Mouse (Mus musculus) midbrain, embryonic 14.5 days (tissue): Measurements from ENCODE around the gene Mef2a. TPM values are rescaled to one million over a fixed set of nuclear protein-coding genes. Genes with fewer than 3 reads are reported as not detected.

Source experiments
- ATAC-seq: fragments of 200-750 bp; cut with Nextera tagmentation; 2 replicates; pipeline ENCODE4 v1.8.0; 2017; ENCODE audit warnings: moderate number of reproducible peaks, moderate library complexity; ENCODE audit not compliant: low FRiP score, low TSS enrichment
- DNase-seq: peaks from one replicate; pipeline ENCODE4 v3.0.0-alpha.2; 2015
- H3K27ac ChIP-seq: fragments of 300-500 bp; sonication (generic); replicated peaks from 2 replicates; pipeline ENCODE4 v1.5.1; 2014; ENCODE audit warnings: mild to moderate bottlenecking, low read depth, low read length, moderate library complexity
- H3K27me3 ChIP-seq: fragments of 300-500 bp; sonication (generic); 2 replicates; pipeline ENCODE4 v1.6.1; 2014; ENCODE audit warnings: low read length, control low read depth, mixed read lengths; ENCODE audit not compliant: control insufficient read depth, insufficient read depth
- H3K36me3 ChIP-seq: fragments of 300-500 bp; sonication (generic); 2 replicates; pipeline ENCODE4 v1.6.1; 2014; ENCODE audit warnings: low read length, control low read depth; ENCODE audit not compliant: control insufficient read depth, insufficient read depth
- H3K4me1 ChIP-seq: fragments of 300-500 bp; sonication (generic); 2 replicates; pipeline ENCODE4 v1.6.1; 2014; ENCODE audit warnings: mild to moderate bottlenecking, antibody characterized with exemption, low read length, control low read depth; ENCODE audit not compliant: control insufficient read depth, insufficient read depth
- H3K4me2 ChIP-seq: fragments of 300-500 bp; sonication (generic); 2 replicates; pipeline ENCODE4 v1.6.1; 2014; ENCODE audit warnings: mild to moderate bottlenecking, low read length, moderate library complexity
- H3K4me3 ChIP-seq: fragments of 300-500 bp; sonication (generic); replicated peaks from 2 replicates; pipeline ENCODE4 v1.5.1; 2014; ENCODE audit warnings: low read depth, low read length
- H3K9ac ChIP-seq: fragments of 300-500 bp; sonication (generic); replicated peaks from 2 replicates; pipeline ENCODE4 v1.6.1; 2014; ENCODE audit warnings: mild to moderate bottlenecking, low read length, moderate library complexity
- H3K9me3 ChIP-seq: fragments of 300-500 bp; sonication (generic); 2 replicates; pipeline ENCODE4 v1.6.1; 2016; ENCODE audit warnings: low read length, control low read depth, mixed read lengths; ENCODE audit not compliant: control insufficient read depth
- WGBS: fragments of 180-500 bp; shearing (Covaris S2); extraction: QIAGEN DNeasy Blood & Tissue Kit; methylation state at CpG from one replicate; pipeline ENCODE4 v1.1.7; 2014; 5-methylcytosine and 5-hydroxymethylcytosine counted together
- polyA plus RNA-seq: library from polyadenylated mRNA; unstranded; fragments of >200 nt; fragmentation: Nextera tagmentation; extraction: Ambion mirVana; gene quantifications from 2 replicates; pipeline ENCODE4 v1.2.1, GENCODE M21; 2014

The Mef2a gene
- polyA plus RNA-seq, result 38.9 and 45.2 TPM in 2 replicates

DNA sequence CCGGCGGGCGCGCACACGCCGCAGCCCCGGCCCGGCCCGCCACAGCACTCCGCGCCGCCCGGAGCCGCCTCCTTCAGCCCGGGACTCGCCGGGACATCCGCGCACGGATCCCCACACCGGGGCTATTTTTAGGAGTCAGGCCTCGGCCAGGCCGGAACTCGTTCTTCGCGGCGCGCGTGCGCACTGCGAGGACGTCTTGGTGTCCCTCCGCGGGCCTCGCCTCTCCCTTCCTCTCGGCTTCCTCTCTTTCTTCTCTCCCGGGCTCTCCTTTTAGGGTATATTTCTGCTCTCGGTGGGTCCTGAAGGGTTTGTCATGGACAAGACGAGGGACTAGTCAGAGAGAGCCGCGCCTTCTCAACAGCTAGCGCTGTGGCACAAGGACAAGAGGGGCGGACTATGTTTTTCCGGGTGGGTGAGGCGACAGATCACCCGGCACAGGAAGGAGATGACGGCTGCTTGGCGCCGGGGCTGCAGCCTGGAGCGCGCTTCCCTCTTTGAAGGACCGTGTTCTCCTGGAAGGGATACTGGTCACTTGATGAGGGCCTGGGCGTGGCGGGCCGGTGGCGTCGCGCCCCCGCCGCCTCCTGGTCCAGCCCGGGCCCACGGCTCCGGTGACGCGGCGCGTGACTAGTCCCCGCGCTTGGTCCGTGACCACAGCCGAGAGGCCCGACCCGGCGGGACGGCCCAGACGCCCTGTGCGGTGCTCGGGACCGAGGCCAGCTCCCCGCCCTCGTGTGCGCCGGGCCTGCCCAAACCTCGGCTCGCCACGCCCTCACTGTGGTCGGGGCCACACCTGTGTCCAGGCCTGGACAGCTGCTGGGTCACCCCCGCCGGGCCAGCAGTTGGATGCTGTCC, at the start of gene Mef2a:
Mef2a (minus strand) TSS at position 130 of the 855 bp plus-strand sequence.
- DNase-seq (peak; percentile 98), ATAC-seq (peak; percentile 95)
- Histone ChIP-seq H3K27ac (peak within 1 kb of the TSS; percentile 99), H3K9me3 (no peaks in the 10 kb centered on the region), H3K4me1 (peaks cover 12% of the 10 kb centered on the region), H3K9ac (peak within 1 kb of the TSS; percentile 98), H3K27me3 (no peaks in the 10 kb centered on the region), H3K4me3 (peak within 1 kb of the TSS; percentile 90), H3K36me3 (no peaks in the 10 kb centered on the region), H3K4me2 (peak within 1 kb of the TSS; percentile 98)
- WGBS, result under 1% methylated on average over 83 of the region's 89 CpGs

DNA sequence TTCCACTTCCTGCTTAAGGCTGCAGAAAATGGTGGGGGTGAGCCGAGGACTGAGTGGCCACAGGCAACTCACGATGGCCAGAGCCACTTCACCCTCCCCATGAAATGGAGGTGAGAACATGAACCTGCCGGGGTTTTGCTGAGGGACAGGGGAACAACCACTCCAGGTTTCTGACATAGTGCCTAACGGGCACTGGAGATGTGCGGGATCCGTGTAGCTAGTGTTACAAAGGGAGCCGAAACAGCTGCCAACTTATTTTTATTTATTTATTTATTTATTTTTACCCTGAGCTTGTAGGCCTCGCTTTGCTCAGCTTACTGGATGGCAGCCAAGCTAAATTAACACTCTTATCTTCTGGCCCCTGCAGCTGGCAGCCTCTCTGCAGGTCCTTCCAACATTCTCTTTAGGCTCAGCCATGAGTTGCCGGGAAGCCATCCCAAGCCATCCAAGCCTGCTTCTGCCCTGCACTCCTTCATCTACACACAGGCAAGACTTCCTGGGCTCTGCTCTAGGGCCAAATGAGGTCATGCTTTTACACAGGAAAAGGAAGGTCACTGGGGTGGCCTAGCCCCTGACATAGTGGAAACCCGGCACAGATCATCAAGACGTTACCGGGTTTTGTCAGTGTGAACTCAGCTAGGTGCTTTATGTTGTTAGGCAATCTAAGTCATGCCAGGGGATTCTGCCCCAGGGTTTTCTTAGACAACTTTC, 49.0 kb upstream of the Mef2a start:
- DNase-seq, result peak; percentile 66
- H3K9ac ChIP-seq, result no peak overlapping the region
- no peaks in the 10 kb centered on the region for H3K9me3 ChIP-seq
- WGBS, result 74% methylated on average over 12 of the region's 12 CpGs
- no peaks in the 10 kb centered on the region for H3K36me3 ChIP-seq
- H3K4me1 ChIP-seq, result peaks cover 4% of the 10 kb centered on the region; the same call in 1 of the 2 replicates
- no peak for ATAC-seq
- H3K27me3 ChIP-seq, result no peaks in the 10 kb centered on the region
- no peak overlapping the region for H3K4me2 ChIP-seq
- H3K4me3 ChIP-seq, result no peak overlapping the region
- no peak overlapping the region for H3K27ac ChIP-seq

DNA sequence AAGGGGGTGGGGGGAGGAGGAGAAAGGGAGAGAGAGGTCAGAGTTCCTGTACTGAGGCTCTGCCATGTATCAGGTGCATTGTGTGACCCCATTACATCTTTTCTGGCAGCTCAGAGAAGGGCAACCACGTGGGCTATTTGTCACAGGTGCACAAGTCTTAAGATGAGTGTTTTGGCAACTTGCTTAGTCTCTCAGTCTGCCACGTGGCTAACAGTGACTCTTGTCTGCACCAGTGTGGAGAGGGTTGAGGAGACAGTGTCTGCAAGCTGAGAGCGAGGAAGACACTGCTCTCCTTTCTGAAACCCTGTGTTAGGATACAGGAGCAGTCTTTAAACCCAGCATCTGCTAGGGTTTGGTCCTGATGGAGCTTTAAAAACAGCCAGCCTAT, 48.4 kb upstream of the Mef2a start:
- WGBS, result 75% methylated on average over 3 of the region's 3 CpGs
- H3K9me3 ChIP-seq, result no peaks in the 10 kb centered on the region
- no peaks in the 10 kb centered on the region for H3K27me3 ChIP-seq
- no peak overlapping the region for H3K4me3 ChIP-seq
- no peak overlapping the region for H3K4me2 ChIP-seq
- no peak for DNase-seq
- ATAC-seq, result no peak
- H3K27ac ChIP-seq, result no peak overlapping the region
- H3K4me1 ChIP-seq, result peaks cover 4% of the 10 kb centered on the region; the same call in 1 of the 2 replicates
- no peak overlapping the region for H3K9ac ChIP-seq
- no peaks in the 10 kb centered on the region for H3K36me3 ChIP-seq

DNA sequence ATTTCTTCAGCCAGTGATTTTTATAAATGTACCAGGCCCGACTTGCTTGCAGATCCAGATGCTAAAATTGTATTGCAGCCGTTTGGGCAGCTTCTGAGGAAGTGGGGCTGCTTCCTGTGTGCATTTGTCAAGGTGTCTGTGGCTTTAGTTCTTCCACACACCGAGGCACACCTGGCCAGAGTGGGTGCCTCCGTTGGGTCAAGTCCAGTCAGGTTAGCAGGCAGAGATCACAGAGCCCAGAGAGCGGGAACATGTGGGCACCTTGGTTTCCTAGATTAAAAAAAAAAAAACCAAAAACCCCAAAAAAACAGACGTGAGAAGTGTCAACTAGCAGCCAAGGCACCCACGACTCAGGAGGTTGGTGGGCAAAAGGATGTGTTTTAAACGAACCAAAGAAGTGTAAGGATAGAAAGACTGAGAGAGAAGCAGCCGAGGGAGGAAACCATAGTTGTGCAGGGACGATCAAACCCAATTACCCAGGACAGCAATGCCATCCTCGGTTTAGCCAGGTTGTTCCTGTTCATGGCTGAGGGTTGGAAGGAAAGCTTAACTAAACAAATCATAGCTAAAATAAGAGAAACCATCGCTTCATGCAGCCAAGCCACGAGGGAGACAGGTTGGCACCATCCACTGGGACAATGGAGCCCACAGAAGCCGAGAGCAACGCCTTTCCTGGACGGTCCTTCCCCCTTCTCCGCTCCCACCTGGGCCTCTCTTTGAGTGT, 47.1 kb upstream of the Mef2a start:
- no peaks in the 10 kb centered on the region for H3K9me3 ChIP-seq
- 91% methylated on average over 17 of the region's 17 CpGs for WGBS
- no peak overlapping the region for H3K4me2 ChIP-seq
- no peaks in the 10 kb centered on the region for H3K36me3 ChIP-seq
- H3K27me3 ChIP-seq, result no peaks in the 10 kb centered on the region
- no peak overlapping the region for H3K27ac ChIP-seq
- ATAC-seq (no peak), DNase-seq (no peak)
- no peak overlapping the region for H3K4me3 ChIP-seq
- no peak overlapping the region for H3K9ac ChIP-seq
- peaks cover 4% of the 10 kb centered on the region; the same call in 1 of the 2 replicates for H3K4me1 ChIP-seq

DNA sequence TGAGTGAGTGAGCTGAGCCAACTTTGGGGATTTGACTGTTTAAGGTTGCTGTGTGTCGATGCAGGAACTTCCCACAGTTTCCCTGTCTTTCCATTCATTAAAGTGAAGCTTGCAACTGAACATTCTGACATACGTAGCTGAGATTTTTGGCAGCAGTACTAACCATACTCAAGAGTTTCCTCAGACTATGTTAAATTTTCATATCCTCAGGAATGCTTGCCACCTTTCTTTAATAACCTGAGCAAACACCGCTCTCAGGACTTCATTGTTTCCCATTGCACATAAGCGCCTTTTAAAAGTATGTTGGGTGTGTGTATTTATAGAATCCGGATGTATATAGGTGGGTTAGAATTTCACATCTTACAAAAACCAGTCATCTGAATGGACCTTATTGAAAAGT, 45.5 kb upstream of the Mef2a start:
- Histone ChIP-seq H3K9ac (no peak overlapping the region), H3K27me3 (no peaks in the 10 kb centered on the region), H3K36me3 (no peaks in the 10 kb centered on the region), H3K4me3 (no peak overlapping the region), H3K27ac (no peak overlapping the region), H3K9me3 (no peaks in the 10 kb centered on the region), H3K4me2 (no peak overlapping the region), H3K4me1 (peaks cover 4% of the 10 kb centered on the region; the same call in 1 of the 2 replicates)
- DNase-seq (no peak), ATAC-seq (no peak)
- 97% methylated on average over 5 of the region's 5 CpGs for WGBS

DNA sequence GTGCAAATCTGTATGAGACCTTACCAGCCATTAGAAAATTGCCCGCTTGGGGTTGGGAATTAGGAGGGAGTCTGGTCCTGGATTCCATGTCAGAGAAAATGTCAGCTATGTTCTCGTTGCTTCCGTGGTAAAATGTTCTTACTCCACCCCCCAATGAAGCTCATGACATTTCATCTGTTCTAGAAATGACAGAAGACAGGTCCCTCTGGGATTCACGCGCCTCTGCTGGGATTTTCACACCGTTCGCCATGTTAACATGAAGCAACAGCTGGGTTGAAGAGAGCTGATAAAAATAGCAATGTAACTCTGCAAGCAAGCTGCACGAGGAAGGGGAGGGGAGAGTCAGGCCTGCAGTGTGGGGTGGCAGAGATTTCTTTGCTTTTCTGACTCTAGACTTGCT, 42.1 kb upstream of the Mef2a start:
- Histone ChIP-seq H3K27ac (no peak overlapping the region), H3K27me3 (no peaks in the 10 kb centered on the region), H3K36me3 (no peaks in the 10 kb centered on the region), H3K4me1 (no peaks in the 10 kb centered on the region), H3K4me2 (no peak overlapping the region), H3K9me3 (no peaks in the 10 kb centered on the region), H3K9ac (no peak overlapping the region), H3K4me3 (no peak overlapping the region)
- DNase-seq (peak; percentile 27), ATAC-seq (no peak)
- 82% methylated on average over 8 of the region's 8 CpGs for WGBS

DNA sequence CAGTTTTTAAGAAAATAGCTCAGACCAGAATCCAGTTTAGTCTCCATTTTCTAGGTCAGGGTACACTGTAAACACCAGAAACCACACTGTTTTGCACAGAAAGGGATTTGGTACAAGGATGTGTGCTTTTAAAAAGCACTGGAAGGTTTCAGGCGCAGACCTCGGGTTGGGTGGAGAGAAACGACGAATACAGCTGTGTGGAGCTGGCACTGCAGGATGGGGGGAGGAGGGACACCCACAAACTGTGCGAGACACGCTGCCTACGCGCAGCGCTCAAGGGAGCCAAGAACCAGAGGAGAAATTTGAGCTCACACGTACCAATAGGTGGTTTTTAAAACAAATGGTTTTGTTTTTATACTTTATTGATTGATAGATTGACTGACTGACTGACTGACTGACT, 40.0 kb upstream of the Mef2a start:
- Histone ChIP-seq H3K36me3 (no peaks in the 10 kb centered on the region), H3K9ac (no peak overlapping the region), H3K4me1 (no peaks in the 10 kb centered on the region), H3K4me2 (no peak overlapping the region), H3K9me3 (no peaks in the 10 kb centered on the region), H3K27me3 (no peaks in the 10 kb centered on the region), H3K27ac (no peak overlapping the region), H3K4me3 (no peak overlapping the region)
- 85% methylated on average over 10 of the region's 10 CpGs for WGBS
- ATAC-seq (no peak), DNase-seq (no peak)

DNA sequence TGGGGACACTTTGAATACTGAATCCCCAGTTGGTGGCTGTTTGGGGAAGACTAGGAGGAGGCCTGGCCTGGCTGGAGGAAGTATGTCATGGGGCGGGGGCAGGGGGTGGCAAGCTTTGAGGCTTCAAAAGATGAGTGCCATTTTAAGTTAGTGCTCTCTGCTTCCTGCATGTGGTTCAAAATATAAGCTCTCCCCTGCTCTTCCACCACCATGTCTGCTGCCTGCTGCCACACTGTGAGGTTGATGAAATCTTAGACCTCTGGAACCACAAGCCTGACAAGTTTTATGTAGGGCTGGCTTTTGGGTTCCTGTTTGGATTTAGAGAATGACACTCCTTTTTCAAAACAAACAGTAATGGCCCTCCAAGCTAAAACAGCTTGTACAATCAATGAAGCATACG, 34.4 kb upstream of the Mef2a start:
- no peak overlapping the region for H3K27ac ChIP-seq
- DNase-seq (no peak), ATAC-seq (no peak)
- H3K4me3 ChIP-seq, result no peak overlapping the region
- no peaks in the 10 kb centered on the region for H3K36me3 ChIP-seq
- H3K27me3 ChIP-seq, result no peaks in the 10 kb centered on the region
- no peaks in the 10 kb centered on the region for H3K9me3 ChIP-seq
- 77% methylated on average over 2 of the region's 2 CpGs for WGBS
- no peaks in the 10 kb centered on the region for H3K4me1 ChIP-seq
- no peak overlapping the region for H3K9ac ChIP-seq
- no peak overlapping the region for H3K4me2 ChIP-seq
